Comparison of ENCODE assay signal across 13 mouse cellular contexts in genomic region chr5:43516491-43516890, GRCm38 (mm10). TPM values are rescaled to one million over a fixed set of nuclear protein-coding genes. Genes with fewer than 3 reads are reported as not detected.
DNase-seq lines count a peak whose midpoint lies in the region; ATAC-seq lines count a peak whose summit lies in the region.
"Had no signal": no experiment of that assay in that cellular context is flagged by ENCODE, and none has a peak within 500 bp of the region (broad histone marks: within the 10 kb centered on the region; RNA-seq: fewer than 3 reads in every experiment).

No protein-coding gene starts in this region.

- peaks cover 18% of the 10 kb centered on the region for H3K4me1 ChIP-seq in kidney, embryonic 16.5 days (ENCODE audit: insufficient read depth, low read length)
- no peaks in the 10 kb centered on the region for H3K4me1 ChIP-seq in hindbrain, embryonic 12.5 days
- H3K4me1 ChIP-seq: hindbrain, embryonic 15.5 days had no signal

- peak overlapping the region; percentile 49 for H3K4me2 ChIP-seq in kidney, embryonic 16.5 days (replicated peaks; ENCODE audit: low read depth, low read length)
- H3K4me2 ChIP-seq in hindbrain, embryonic 12.5 days (replicated peaks), result no peak overlapping the region
- H3K4me2 ChIP-seq: hindbrain, embryonic 15.5 days had no signal

- no peak overlapping the region for H3K27ac ChIP-seq in kidney, embryonic 16.5 days (ENCODE audit: low read length)
- H3K27ac ChIP-seq in hindbrain, embryonic 12.5 days, result no peak overlapping the region
- H3K27ac ChIP-seq: hindbrain, embryonic 15.5 days had no signal

- no peak for ATAC-seq in kidney, embryonic 16.5 days (ENCODE audit: low FRiP score, low TSS enrichment)
- 0 out of 2 replicates have a peak, but pooled peaks have one; percentile 30 for ATAC-seq in granulocyte monocyte progenitor cell, adult 5-6 weeks (replicated peaks; ENCODE audit: poor library complexity, severe bottlenecking)
- ATAC-seq in hindbrain, embryonic 12.5 days (ENCODE audit: low FRiP score), result no peak

- H3K36me3 ChIP-seq in kidney, embryonic 16.5 days (ENCODE audit: insufficient read depth, low read length), result no peaks in the 10 kb centered on the region
- H3K36me3 ChIP-seq in hindbrain, embryonic 12.5 days, result no peaks in the 10 kb centered on the region
- H3K36me3 ChIP-seq: hindbrain, embryonic 15.5 days had no signal

- H3K9ac ChIP-seq in kidney, embryonic 16.5 days (replicated peaks; ENCODE audit: low read length), result no peak overlapping the region; the same call in 1 of the 2 replicates
- H3K9ac ChIP-seq in hindbrain, embryonic 12.5 days, result no peak overlapping the region
- H3K9ac ChIP-seq: hindbrain, embryonic 15.5 days had no signal

- DNase-seq in kidney, adult 11 months, result no peak
- peak; percentile 14 to 27 for DNase-seq in heart, postnatal 36 days
- peak; percentile 43 for DNase-seq in lung, postnatal 10 days
- no peak for DNase-seq in yolk sac, embryonic 10.5 days (ENCODE audit: low spot score)
- DNase-seq in frontal cortex, adult 2 months (ENCODE audit: extremely low spot score in 1 of 2, low spot score in 1 of 2), result no peak
- DNase-seq: layer of hippocampus, postnatal 36 days; right cerebral cortex, adult 18-20 months; thymus, adult 2 months had no signal

- 27% methylated on average over 7 of the region's 7 CpGs for WGBS in kidney, embryonic 16.5 days
- WGBS in hindbrain, embryonic 12.5 days, result 69% methylated on average over 7 of the region's 7 CpGs

- H3K9me3 ChIP-seq in kidney, embryonic 16.5 days (ENCODE audit: low read length), result no peaks in the 10 kb centered on the region
- H3K9me3 ChIP-seq in hindbrain, embryonic 12.5 days (replicated peaks), result no peaks in the 10 kb centered on the region
- H3K9me3 ChIP-seq: hindbrain, embryonic 15.5 days had no signal

- H3K27me3 ChIP-seq in kidney, embryonic 16.5 days (ENCODE audit: insufficient read depth, low read length), result no peaks in the 10 kb centered on the region
- H3K27me3 ChIP-seq in hindbrain, embryonic 12.5 days, result no peaks in the 10 kb centered on the region
- H3K27me3 ChIP-seq: hindbrain, embryonic 15.5 days had no signal

- intact Hi-C loops in heart, postnatal 36 days (cut with DNase I), result no loop called here

- H3K4me3 ChIP-seq in kidney, embryonic 16.5 days (ENCODE audit: low read length), result peak overlapping the region; percentile 25
- H3K4me3 ChIP-seq in hindbrain, embryonic 12.5 days, result no peak overlapping the region
- H3K4me3 ChIP-seq: hindbrain, embryonic 15.5 days had no signal

RNA-seq across cellular contexts. Expression of gene C1qtnf7, which starts 1.2 kb away (rescaled TPM):
- polyA plus RNA-seq in kidney, embryonic 16.5 days (2015; fragmentation: Nextera tagmentation; extraction: Ambion mirVana), result 5.4 and 8.5 TPM in 2 replicates
- not detected in 2 replicates for total RNA-seq in granulocyte monocyte progenitor cell, adult 5-6 weeks (2014; fragmentation: Nextera tagmentation)
- total RNA-seq in granulocyte monocyte progenitor cell, adult 5-6 weeks (2017), result not detected in 2 replicates
- 1 to 10 TPM; 7.1 to 7.9 TPM for total RNA-seq in heart, postnatal 36 days (2021)
- 2.1 and 3.2 TPM in 2 replicates for polyA plus RNA-seq in hindbrain, embryonic 12.5 days (2016; fragmentation: Nextera tagmentation; extraction: Ambion mirVana)
- 0.95 and 1.5 TPM in 2 replicates for polyA plus RNA-seq in frontal cortex, adult 2 months (2012; rRNA removed)
- total RNA-seq: megakaryocyte progenitor cell, adult 5-6 weeks had no signal

Comparison
In these comparisons a context has a peak if more than half of its experiments do, and no peak if none do; other contexts are left out.
1. DNase-seq: peak in heart, postnatal 36 days (2 of 2) and lung, postnatal 10 days (single experiment); none in kidney, adult 11 months (single experiment), yolk sac, embryonic 10.5 days (single experiment) and frontal cortex, adult 2 months (0 of 2).